Mouse (Mus musculus): ENCODE data around the gene Mthfsd.

DNA sequence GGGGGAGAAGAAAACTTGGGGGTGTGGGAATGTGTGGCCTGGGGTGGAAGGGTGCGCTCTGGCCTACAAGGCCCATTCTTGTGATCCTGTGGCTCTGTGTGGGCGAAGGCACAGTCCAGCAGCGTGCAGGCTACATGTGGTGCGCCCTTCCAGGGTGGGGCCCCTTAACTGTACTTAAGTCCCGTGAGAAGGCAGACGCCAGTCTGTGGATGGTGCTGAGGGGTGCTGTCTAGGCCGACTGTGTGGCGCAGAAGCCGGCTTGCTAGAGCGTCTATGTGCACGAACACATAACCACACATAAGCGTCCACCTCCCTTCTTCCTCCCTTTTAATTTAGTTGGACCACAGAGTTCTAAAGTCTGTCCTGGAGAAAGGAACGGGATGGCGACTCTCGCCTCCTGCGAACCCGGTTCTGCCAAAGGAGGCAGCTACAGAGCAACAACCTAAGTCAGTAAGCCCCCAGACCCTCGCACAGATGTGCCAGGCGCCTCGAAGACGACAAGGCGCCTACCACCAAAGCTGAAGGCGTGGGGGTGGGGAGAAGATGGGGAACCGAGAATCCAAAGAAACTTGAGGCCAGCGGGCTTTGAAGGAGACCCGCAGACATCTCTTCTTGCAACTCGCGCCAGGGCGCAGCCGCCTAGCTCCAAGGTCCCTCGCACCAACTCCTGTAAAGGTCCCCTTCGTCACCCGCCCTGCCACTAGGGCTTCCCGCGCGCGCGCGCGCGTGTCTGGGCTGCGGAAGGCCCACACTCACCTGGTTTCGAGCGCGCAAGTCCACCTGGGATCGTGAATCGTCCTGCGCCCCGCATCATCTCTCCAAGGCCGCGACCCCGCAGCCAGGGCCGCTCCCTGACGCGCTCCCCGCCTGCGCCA is 25.7 kb downstream of the Mthfsd start:
- TF ChIP-seq CTCF (IDR thresholded peaks at IDR 0.05; ENCODE audit: low read depth): no peak
- no peak for TF ChIP-seq EP300 (optimal IDR thresholded peaks at IDR 0.05)
